Mouse (Mus musculus) lung, adult 2 months (tissue): Measurements from ENCODE around the gene Adamtsl5.

ENCODE experiments used
- CTCF ChIP-seq: fragments of 200-500 bp; IDR thresholded peaks from 2 replicates; pipeline ENCODE4 v1.5.1; 2011; ENCODE audit warnings: mild to moderate bottlenecking, low read length, control low read depth; ENCODE audit not compliant: insufficient read depth
- POLR2A ChIP-seq: fragments of 200-500 bp; IDR thresholded peaks from 2 replicates; pipeline ENCODE4 v1.6.1; 2011; ENCODE audit warnings: low read depth, mild to moderate bottlenecking, control low read depth, low read length, borderline replicate concordance; ENCODE audit errors: extremely low read depth

DNA sequence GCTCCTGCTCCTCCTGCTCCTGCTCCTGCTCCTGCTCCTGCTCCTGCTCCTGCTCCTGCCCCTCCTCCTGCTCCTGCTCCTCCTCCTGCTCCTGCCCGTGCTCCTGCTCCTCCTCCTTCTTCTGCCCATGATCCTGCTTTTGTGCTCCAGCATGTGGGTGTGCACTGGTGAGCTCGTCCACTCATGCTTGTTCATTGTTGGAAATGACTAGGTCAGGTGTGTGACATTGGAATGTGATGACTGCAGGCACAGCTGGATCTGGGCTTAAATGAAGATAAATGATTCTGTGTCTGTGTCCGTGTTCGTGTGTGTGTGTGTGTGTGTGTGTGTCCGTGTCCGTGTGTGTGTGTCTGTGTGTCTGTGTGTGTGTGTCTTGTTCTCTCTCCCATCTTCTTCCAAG is 20.2 kb upstream of the Adamtsl5 start:
- TF ChIP-seq CTCF (no peak), POLR2A (no peak)
